Mouse (Mus musculus): ENCODE results near the gene Pard3b. TPM values are rescaled to one million over a fixed set of nuclear protein-coding genes. Genes with fewer than 3 reads are reported as not detected.

The Pard3b gene
- total and polyA plus RNA-seq, 3 experiments: 0.30 to 0.75 (median 0.63) TPM

GRCm38 (mm10) chr1:62529941-62530340, 891.3 kb downstream of the Pard3b start:
- H3K79me2 ChIP-seq (replicated peaks; ENCODE audit: control insufficient read depth, extremely low read depth, insufficient read depth, poor library complexity, severe bottlenecking): no peaks in the 10 kb centered on the region
- no peak overlapping the region for H3K27ac ChIP-seq (ENCODE audit: insufficient read depth, low read depth)
- H3K9me3 ChIP-seq (replicated peaks; ENCODE audit: low read length): no peaks in the 10 kb centered on the region
- no peak overlapping the region for H3K4me3 ChIP-seq (replicated peaks in 1 of 3; ENCODE audit: low read depth in 2 of 3, low read length in 2 of 3, poor library complexity in 1 of 3)
- dilution Hi-C loops (cut with MboI; ENCODE audit: extremely low pct_ligation_motif_present, extremely low pct_unique_long_range_greater_than_20kb, low sequenced_read_pairs): no loop called here
- no peaks in the 10 kb centered on the region for H3K27me3 ChIP-seq (replicated peaks)
- DNase-seq (ENCODE audit: extremely low read depth): no peak
- no peak for TF ChIP-seq TBP (conservative IDR thresholded peaks at IDR 0.05; ENCODE audit: low read depth, low read length)
- no peak for TF ChIP-seq MEF2A (IDR thresholded peaks at IDR 0.05; ENCODE audit: borderline replicate concordance, low read depth, low read length)
- TF ChIP-seq SIN3A (IDR thresholded peaks at IDR 0.05; ENCODE audit: low read length): no peak
- TF ChIP-seq CHD2 (IDR thresholded peaks at IDR 0.05; ENCODE audit: low read length): no peak
- no peak for TF ChIP-seq MXI1 (IDR thresholded peaks at IDR 0.05; ENCODE audit: low read depth, low read length)
- in situ Hi-C loops (cut with MboI; ENCODE audit: low pct_ligation_motif_present, low pct_unique_long_range_greater_than_20kb, low sequenced_read_pairs): no loop called here
- H3K4me1 ChIP-seq (ENCODE audit: control insufficient read depth in 1 of 2, insufficient read depth in 2 of 2): peaks cover 0 to 2% of the 10 kb centered on the region in 2 experiments; a peak in 1 of 4 replicates
- no peak overlapping the region for H3K9ac ChIP-seq (ENCODE audit: insufficient read depth, low read depth)
- no peak overlapping the region for H3K4me2 ChIP-seq (ENCODE audit: insufficient read depth, low read depth, poor library complexity, severe bottlenecking)
- no peaks in the 10 kb centered on the region for H3K36me3 ChIP-seq (replicated peaks in 1 of 2; ENCODE audit: control insufficient read depth in 1 of 2, insufficient read depth in 1 of 2, low read length in 1 of 2)

DNA sequence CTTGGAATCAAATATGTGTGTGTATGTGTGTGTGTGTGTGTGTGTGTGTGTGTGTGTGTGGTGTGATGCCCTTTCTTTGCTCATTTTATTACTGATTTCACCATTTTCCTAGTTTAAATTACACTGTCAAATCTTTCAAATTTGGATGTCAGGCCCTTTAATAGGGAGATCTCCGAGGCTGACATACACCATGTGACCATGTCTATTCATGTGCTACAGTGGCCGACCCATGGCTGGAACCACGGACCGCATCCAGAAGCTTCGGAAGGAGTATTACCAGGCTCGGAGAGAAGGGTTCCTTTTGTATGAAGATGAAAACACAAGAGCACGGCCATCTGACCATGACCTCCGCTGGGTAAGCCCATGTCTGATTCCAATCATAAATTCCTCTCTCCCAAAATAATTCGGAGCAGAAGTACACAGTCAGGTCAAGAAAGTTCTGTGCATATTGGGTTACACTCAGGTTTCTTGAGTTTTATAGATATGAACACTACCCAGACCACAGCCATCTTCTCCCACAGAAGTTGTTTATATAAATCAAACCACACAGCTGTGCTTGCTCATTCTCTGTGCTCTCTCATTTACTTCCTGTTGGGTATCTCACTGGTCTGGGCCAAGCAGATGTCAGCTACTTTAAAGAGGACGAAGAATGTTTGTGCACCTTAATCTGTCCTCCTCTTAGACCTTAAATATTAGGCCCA, 894.0 kb downstream of the Pard3b start:
- Histone ChIP-seq H3K4me2 (ENCODE audit: insufficient read depth, low read depth, poor library complexity, severe bottlenecking) (no peak overlapping the region), H3K4me3 (replicated peaks in 1 of 3; ENCODE audit: low read depth in 2 of 3, low read length in 2 of 3, poor library complexity in 1 of 3) (no peak overlapping the region), H3K9ac (ENCODE audit: insufficient read depth, low read depth) (no peak overlapping the region), H3K27me3 (replicated peaks) (no peaks in the 10 kb centered on the region), H3K27ac (ENCODE audit: insufficient read depth, low read depth) (no peak overlapping the region), H3K9me3 (replicated peaks; ENCODE audit: low read length) (no peaks in the 10 kb centered on the region), H3K4me1 (ENCODE audit: control insufficient read depth in 1 of 2, insufficient read depth in 2 of 2) (no peaks in the 10 kb centered on the region), H3K79me2 (replicated peaks; ENCODE audit: control insufficient read depth, extremely low read depth, insufficient read depth, poor library complexity, severe bottlenecking) (no peaks in the 10 kb centered on the region), H3K36me3 (replicated peaks in 1 of 2; ENCODE audit: control insufficient read depth in 1 of 2, insufficient read depth in 1 of 2, low read length in 1 of 2) (no peaks in the 10 kb centered on the region)
- no peak for DNase-seq (ENCODE audit: extremely low read depth)
- dilution Hi-C loops (cut with MboI; ENCODE audit: extremely low pct_ligation_motif_present, extremely low pct_unique_long_range_greater_than_20kb, low sequenced_read_pairs) (no loop called here), in situ Hi-C loops (cut with MboI; ENCODE audit: low pct_ligation_motif_present, low pct_unique_long_range_greater_than_20kb, low sequenced_read_pairs) (no loop called here)
- TF ChIP-seq BHLHE40 (IDR thresholded peaks at IDR 0.05; ENCODE audit: low read depth, low read length) (no peak), MAX (IDR thresholded peaks at IDR 0.05; ENCODE audit: low read length) (no peak), PAX5 (IDR thresholded peaks at IDR 0.05; ENCODE audit: low read length) (no peak), ZKSCAN1 (IDR thresholded peaks at IDR 0.05; ENCODE audit: borderline replicate concordance, low read depth, low read length) (no peak), SIN3A (IDR thresholded peaks at IDR 0.05; ENCODE audit: low read length) (no peak), NRF1 (IDR thresholded peaks at IDR 0.05; ENCODE audit: low read depth, low read length) (no peak), CHD1 (IDR thresholded peaks at IDR 0.05; ENCODE audit: low read depth, low read length) (no peak), ELF1 (IDR thresholded peaks at IDR 0.05; ENCODE audit: low read depth, low read length) (no peak), GABPA (IDR thresholded peaks at IDR 0.05; ENCODE audit: insufficient replicate concordance, low read depth, low read length) (no peak), TCF12 (IDR thresholded peaks at IDR 0.05; ENCODE audit: low read depth, low read length) (no peak), MAZ (IDR thresholded peaks at IDR 0.05; ENCODE audit: low read depth, low read length) (no peak), MXI1 (IDR thresholded peaks at IDR 0.05; ENCODE audit: low read depth, low read length) (no peak), JUN (IDR thresholded peaks at IDR 0.05; ENCODE audit: insufficient read depth, low read depth, low read length) (no peak), ETS1 (conservative IDR thresholded peaks at IDR 0.05; ENCODE audit: low read depth, low read length) (no peak), CHD2 (IDR thresholded peaks at IDR 0.05; ENCODE audit: low read length) (no peak)
